Mouse (Mus musculus): ENCODE data around the gene Med29. TPM values are rescaled to one million over a fixed set of nuclear protein-coding genes. Genes with fewer than 3 reads are reported as not detected.
A peak's percentile ranks its signal among the peaks of the same experiment; 100 is the strongest.

Gene Med29
- total RNA-seq (2021): 10 to 100 TPM; 23.7 to 25.1 TPM
- long read RNA-seq, experiment 1, transcript Med29-201 (4 exons, 1,281 nt): major isoform, 28 of 32 reads
- long read RNA-seq, experiment 1, partial matches to known transcripts: 1 of 32 reads
- long read RNA-seq, experiment 1, other reads (novel, unspliced or antisense): 3 of 32 reads
- long read RNA-seq, experiment 2, transcript Med29-201 (4 exons, 1,281 nt): major isoform, 31 of 34 reads
- long read RNA-seq, experiment 2, partial matches to known transcripts: 0 of 34 reads
- long read RNA-seq, experiment 2, other reads (novel, unspliced or antisense): 3 of 34 reads

GRCm38 (mm10) chr7:28392429-28393271 lies at the start of gene Med29, which contains the start of gene Paf1:
Med29 (minus strand) TSS chr7:28392708.
Paf1 (plus strand) TSS chr7:28392951.
- DNase-seq (ENCODE audit: low spot score in 2 of 2): peak; percentile 82 to 94

GRCm38 (mm10) chr7:28441776-28442485 lies 49.4 kb upstream of the Med29 start:
- DNase-seq (ENCODE audit: low spot score in 2 of 2): no peak

GRCm38 (mm10) chr7:28440739-28441138 lies 48.2 kb upstream of the Med29 start:
- DNase-seq (ENCODE audit: low spot score in 2 of 2): no peak

GRCm38 (mm10) chr7:28438771-28439170 lies 46.3 kb upstream of the Med29 start:
- DNase-seq (ENCODE audit: low spot score in 2 of 2): no peak

GRCm38 (mm10) chr7:28437964-28438363 lies 45.5 kb upstream of the Med29 start:
- no peak for DNase-seq (ENCODE audit: low spot score in 2 of 2)

GRCm38 (mm10) chr7:28436932-28437570 lies 44.5 kb upstream of the Med29 start, which contains the start of gene Gmfg:
Gmfg (plus strand) TSS chr7:28437447.
- peak in 1 of 2 experiments; percentile 75 for DNase-seq (ENCODE audit: low spot score in 2 of 2)

GRCm38 (mm10) chr7:28436271-28436904 lies 43.9 kb upstream of the Med29 start:
- peak; percentile 99 to 100 for DNase-seq (ENCODE audit: low spot score in 2 of 2)

GRCm38 (mm10) chr7:28435660-28436259 lies 43.3 kb upstream of the Med29 start:
- peak in 1 of 2 experiments; percentile 39 for DNase-seq (ENCODE audit: low spot score in 2 of 2)

- DNase-seq (ENCODE audit: low spot score in 2 of 2): no peak
Observed at GRCm38 (mm10) chr7:28432252-28432651, 39.7 kb upstream of the Med29 start.

GRCm38 (mm10) chr7:28430512-28430911 lies 38.0 kb upstream of the Med29 start:
- DNase-seq (ENCODE audit: low spot score in 2 of 2): no peak

- no peak for DNase-seq (ENCODE audit: low spot score in 2 of 2)
Observed at GRCm38 (mm10) chr7:28427738-28428137, 35.2 kb upstream of the Med29 start.

GRCm38 (mm10) chr7:28423018-28423417 lies 30.5 kb upstream of the Med29 start:
- no peak for DNase-seq (ENCODE audit: low spot score in 2 of 2)

- DNase-seq (ENCODE audit: low spot score in 2 of 2): no peak
Observed at GRCm38 (mm10) chr7:28419416-28419815, 26.9 kb upstream of the Med29 start.

GRCm38 (mm10) chr7:28418096-28418670 lies 25.7 kb upstream of the Med29 start:
- peak in 1 of 2 experiments; percentile 66 for DNase-seq (ENCODE audit: low spot score in 2 of 2)

GRCm38 (mm10) chr7:28417368-28417767 lies 24.9 kb upstream of the Med29 start:
- DNase-seq (ENCODE audit: low spot score in 2 of 2): no peak

- DNase-seq (ENCODE audit: low spot score in 2 of 2): no peak
Observed at GRCm38 (mm10) chr7:28412826-28413225, 20.3 kb upstream of the Med29 start.

GRCm38 (mm10) chr7:28410841-28411475 lies 18.4 kb upstream of the Med29 start:
- peak in 1 of 2 experiments; percentile 70 for DNase-seq (ENCODE audit: low spot score in 2 of 2)

- no peak for DNase-seq (ENCODE audit: low spot score in 2 of 2)
Observed at GRCm38 (mm10) chr7:28401942-28402341, 9.4 kb upstream of the Med29 start.

- no peak for DNase-seq (ENCODE audit: low spot score in 2 of 2)
Observed at GRCm38 (mm10) chr7:28401030-28401429, 8.5 kb upstream of the Med29 start.

All from gastrocnemius, postnatal 4 days (tissue).